Mouse (Mus musculus) Muller cell, postnatal 12 days (primary cell): ENCODE measurements around the gene Fbxo17.

Experiments
- DNase-seq: peaks from one replicate; pipeline ENCODE4 v3.0.0-alpha.2; 2015; ENCODE audit errors: inconsistent ontology term

Fbxo17 gene

GRCm38 (mm10) chr7:28767462-28767965, 50.9 kb downstream of the Fbxo17 start, which contains the start of gene Nfkbib:
Gene Nfkbib (minus strand): TSS chr7:28767512.
- DNase-seq = no peak

- DNase-seq = no peak
Observed at GRCm38 (mm10) chr7:28769414-28769958, 52.9 kb downstream of the Fbxo17 start.

GRCm38 (mm10) chr7:28770309-28770708, 53.7 kb downstream of the Fbxo17 start:
- DNase-seq = no peak

- peak; percentile 22 for DNase-seq
Observed at GRCm38 (mm10) chr7:28771867-28772266, 55.3 kb downstream of the Fbxo17 start.

- DNase-seq = no peak
Observed at GRCm38 (mm10) chr7:28773163-28773562, 56.6 kb downstream of the Fbxo17 start.

GRCm38 (mm10) chr7:28774164-28774563, 57.6 kb downstream of the Fbxo17 start:
- DNase-seq = peak; percentile 21

- DNase-seq = no peak
Observed at GRCm38 (mm10) chr7:28775129-28775528, 58.5 kb downstream of the Fbxo17 start.

- no peak for DNase-seq
Observed at GRCm38 (mm10) chr7:28778825-28779224, 62.2 kb downstream of the Fbxo17 start.

- peak; percentile 87 for DNase-seq
Observed at GRCm38 (mm10) chr7:28780067-28780658, 63.6 kb downstream of the Fbxo17 start.

GRCm38 (mm10) chr7:28780857-28781256, 64.3 kb downstream of the Fbxo17 start:
- DNase-seq = no peak

GRCm38 (mm10) chr7:28781261-28781663, 64.7 kb downstream of the Fbxo17 start:
- DNase-seq = no peak

- DNase-seq = no peak
Observed at GRCm38 (mm10) chr7:28785161-28785560, 68.6 kb downstream of the Fbxo17 start.
